ENCODE assay signal across 9 mouse cellular contexts in the genomic region with DNA sequence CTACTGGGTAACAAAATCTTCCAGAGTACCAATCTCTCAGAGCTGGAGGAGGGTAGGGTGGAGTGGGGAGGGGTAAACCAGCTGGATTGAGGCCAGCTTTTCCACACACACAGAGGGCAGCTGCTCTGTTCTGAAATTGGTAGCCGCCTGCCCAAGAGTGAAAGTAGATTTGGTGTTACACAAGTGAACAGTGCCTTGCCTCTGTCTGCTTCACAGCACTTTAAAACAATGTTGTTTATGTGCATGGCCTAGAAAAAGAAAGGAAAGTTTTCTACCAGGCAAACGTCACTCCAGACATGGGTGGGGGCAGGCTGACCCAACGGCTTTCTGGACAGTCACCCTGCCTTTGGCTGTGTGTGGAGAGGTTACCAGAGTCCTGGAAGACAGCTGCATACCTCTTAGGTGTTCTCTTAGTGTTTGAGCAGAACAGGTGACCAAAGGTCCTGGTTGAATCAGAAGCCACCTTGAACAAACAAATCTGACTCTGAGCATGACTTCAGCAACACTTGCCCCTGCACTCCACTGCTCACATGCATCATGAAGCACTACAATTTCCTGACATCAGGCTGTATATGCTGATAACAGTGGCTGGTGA. TPM values are rescaled to one million over a fixed set of nuclear protein-coding genes. Genes with fewer than 3 reads are reported as not detected.
A peak's percentile ranks its signal among the peaks of the same experiment; 100 is the strongest.
DNase-seq lines count a peak whose midpoint lies in the region; ATAC-seq lines count a peak whose summit lies in the region.
"Had no signal": no experiment of that assay in that cellular context is flagged by ENCODE, and none has a peak within 500 bp of the region (broad histone marks: within the 10 kb centered on the region; RNA-seq: fewer than 3 reads in every experiment).

No protein-coding gene starts in this region.

- H3K27me3 ChIP-seq in heart, embryonic 12.5 days (replicated peaks): 0 out of 2 replicates have a peak, but pooled peaks cover 8% of the 10 kb centered on the region
- no peaks in the 10 kb centered on the region for H3K27me3 ChIP-seq in intestine, embryonic 14.5 days (replicated peaks; ENCODE audit: control insufficient read depth, insufficient read depth, low read length)

- no peak overlapping the region for H3K4me2 ChIP-seq in heart, embryonic 12.5 days
- no peak overlapping the region for H3K4me2 ChIP-seq in intestine, embryonic 14.5 days (ENCODE audit: low read length)

- peak; percentile 92 for DNase-seq in heart, adult 11 months
- no peak for DNase-seq in intestine, embryonic 14.5 days (ENCODE audit: low spot score)
- DNase-seq in lung, postnatal 10 days: peak; percentile 36
- DNase-seq in thymus, adult 18-20 months: no peak
- DNase-seq in heart, adult 8-10 months (ENCODE audit: low spot score): no peak

- ATAC-seq in heart, embryonic 12.5 days (ENCODE audit: insufficient number of reproducible peaks, low FRiP score): no peak
- ATAC-seq in CD4-positive, CD25-positive, alpha-beta regulatory T cell, adult 4 months: peak; percentile 42
- ATAC-seq in intestine, embryonic 14.5 days (replicated peaks; ENCODE audit: low FRiP score, low TSS enrichment, low read depth): peak; percentile 68; the same call in 1 of the 2 replicates
- ATAC-seq in frontal cortex, adult (ENCODE audit: low TSS enrichment): no peak

- H3K4me3 ChIP-seq in heart, embryonic 12.5 days: no peak overlapping the region
- no peak overlapping the region for H3K4me3 ChIP-seq in intestine, embryonic 14.5 days (ENCODE audit: low read depth, low read length)

- no peaks in the 10 kb centered on the region for H3K9me3 ChIP-seq in heart, embryonic 12.5 days (replicated peaks)
- no peaks in the 10 kb centered on the region for H3K9me3 ChIP-seq in intestine, embryonic 14.5 days (ENCODE audit: control insufficient read depth, low read length)

- no peak overlapping the region; the same call in 1 of the 2 replicates for H3K27ac ChIP-seq in heart, embryonic 12.5 days (ENCODE audit: poor library complexity, severe bottlenecking)
- no peak overlapping the region for H3K27ac ChIP-seq in intestine, embryonic 14.5 days (ENCODE audit: low read depth)
- H3K27ac ChIP-seq: macrophage had no signal

- 62% methylated on average over 3 of the region's 3 CpGs for WGBS in heart, embryonic 12.5 days
- WGBS in intestine, embryonic 14.5 days: 34% methylated on average over 3 of the region's 3 CpGs

- H3K4me1 ChIP-seq in heart, embryonic 12.5 days (replicated peaks): peaks cover 13% of the 10 kb centered on the region
- H3K4me1 ChIP-seq in intestine, embryonic 14.5 days (replicated peaks; ENCODE audit: control insufficient read depth, insufficient read depth, low read length): 0 out of 2 replicates have a peak, but pooled peaks cover 13% of the 10 kb centered on the region

- H3K36me3 ChIP-seq in heart, embryonic 12.5 days: no peaks in the 10 kb centered on the region
- no peaks in the 10 kb centered on the region for H3K36me3 ChIP-seq in intestine, embryonic 14.5 days (ENCODE audit: control insufficient read depth, insufficient read depth, low read length)

- no peak overlapping the region for H3K9ac ChIP-seq in heart, embryonic 12.5 days
- no peak overlapping the region for H3K9ac ChIP-seq in intestine, embryonic 14.5 days (ENCODE audit: low read length)

RNA-seq across cellular contexts. Expression of a gene that starts 17.8 kb away (rescaled TPM):
- 2.4 and 2.6 TPM in 2 replicates for polyA plus RNA-seq in heart, embryonic 12.5 days (2016; fragmentation: Nextera tagmentation; extraction: Ambion mirVana)
- polyA plus RNA-seq in CD4-positive, CD25-positive, alpha-beta regulatory T cell, adult 4 months (2017; shearing (Covaris generic)): 1 to 10 TPM in 1 of 2 experiments, under 1 TPM in 1; 0.19 to 1.3 TPM
- polyA plus RNA-seq in intestine, embryonic 14.5 days (2014; fragmentation: Nextera tagmentation; extraction: Ambion mirVana): 21.2 and 21.4 TPM in 2 replicates
- total RNA-seq in heart, adult 8-10 months (2022): 1 to 10 TPM; 4.1 to 6.4 (median 5.1) TPM

Comparison
In these comparisons a context has a peak if more than half of its experiments do, and no peak if none do; other contexts are left out.
1. DNase-seq: peak in heart, adult 11 months (single experiment) and lung, postnatal 10 days (single experiment); none in intestine, embryonic 14.5 days (single experiment), thymus, adult 18-20 months (0 of 2) and heart, adult 8-10 months (single experiment).
2. ATAC-seq: peak in CD4-positive, CD25-positive, alpha-beta regulatory T cell, adult 4 months (single experiment) and intestine, embryonic 14.5 days (single experiment); none in heart, embryonic 12.5 days (single experiment) and frontal cortex, adult (single experiment).